Mouse (Mus musculus): ENCODE data around the gene Cald1.

DNA sequence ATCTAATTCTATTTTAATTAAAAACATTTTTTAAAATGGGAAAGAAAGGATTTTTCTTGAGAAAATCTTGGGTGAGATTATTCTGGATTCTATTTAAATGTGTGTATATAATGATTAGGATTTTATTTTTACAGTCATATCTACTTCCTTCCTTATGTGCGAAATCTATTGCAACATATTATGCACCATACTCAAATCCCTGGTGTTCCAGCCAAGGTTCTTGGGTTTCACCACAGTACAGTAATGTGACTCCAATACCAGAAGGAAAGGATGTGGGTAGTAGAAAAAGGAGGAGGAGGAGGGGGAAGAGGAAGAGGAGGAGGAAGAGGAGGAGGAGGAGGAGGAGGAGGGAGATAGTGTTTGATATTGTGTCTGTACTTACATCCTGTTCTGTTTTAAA is 184.2 kb downstream of the Cald1 start:
- no peak for TF ChIP-seq CTCF (IDR thresholded peaks at IDR 0.05; ENCODE audit: low read depth, low read length)
- TF ChIP-seq POLR2A (IDR thresholded peaks at IDR 0.05; ENCODE audit: borderline replicate concordance, low read depth, low read length) = no peak

All from bone marrow macrophage, adult 2 months (primary cell).